Mouse (Mus musculus) lung, adult 18-20 months (tissue): Measurements from ENCODE around the gene Mvb12b.

Source experiments
- DNase-seq, 2 experiments: peaks; one replicate each; pipeline ENCODE4 v3.0.0; 2022; ENCODE audit warnings: mixed read lengths in 2 of 2

The Mvb12b gene

DNA sequence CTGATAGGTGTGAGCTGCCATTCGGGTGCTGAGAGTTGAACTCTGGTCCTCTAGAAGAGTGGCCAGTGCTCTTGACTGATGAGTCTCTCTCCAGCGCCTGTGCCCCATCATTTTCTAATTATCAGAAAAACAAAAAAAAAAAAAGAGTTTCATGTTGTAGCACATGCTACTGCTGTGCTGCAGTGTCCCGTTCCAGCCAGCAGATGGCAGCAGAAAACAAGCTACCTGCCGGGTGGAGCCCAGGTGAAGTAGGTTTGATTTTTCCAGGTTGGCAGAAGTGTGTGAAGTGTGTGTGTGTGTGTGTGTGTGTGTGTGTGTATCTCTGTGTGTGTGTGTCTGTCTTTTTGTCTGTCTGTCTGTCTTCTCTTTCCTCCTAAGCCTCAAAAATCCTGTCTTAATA, 205.5 kb downstream of the Mvb12b start:
- peak; percentile 37 to 65 for DNase-seq
